Mouse (Mus musculus): ENCODE measurements around the gene Rnaseh2c.
A peak's percentile ranks its signal among the peaks of the same experiment; 100 is the strongest.

The Rnaseh2c gene

DNA sequence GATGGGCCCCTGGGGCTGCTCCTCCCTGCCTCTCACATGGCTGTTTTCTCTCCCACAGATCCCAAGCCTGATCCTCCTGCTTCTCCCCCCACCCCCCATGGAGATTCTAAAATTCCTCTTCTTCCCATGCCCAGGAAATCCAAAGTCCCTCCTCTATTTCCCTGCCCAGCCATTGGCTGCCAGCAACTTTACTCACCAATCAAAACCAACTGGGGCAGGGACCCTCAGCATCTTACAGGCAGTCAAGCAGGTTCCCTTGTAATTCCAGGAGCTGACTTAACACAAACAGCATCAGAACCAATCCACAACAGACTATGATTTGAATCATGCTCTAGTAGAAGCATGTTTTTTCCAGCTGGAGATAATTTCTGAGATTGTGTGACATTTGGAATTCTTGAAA lies 28.2 kb downstream of the Rnaseh2c start:
- no peak for DNase-seq (ENCODE audit: extremely low spot score, low spot score)

DNA sequence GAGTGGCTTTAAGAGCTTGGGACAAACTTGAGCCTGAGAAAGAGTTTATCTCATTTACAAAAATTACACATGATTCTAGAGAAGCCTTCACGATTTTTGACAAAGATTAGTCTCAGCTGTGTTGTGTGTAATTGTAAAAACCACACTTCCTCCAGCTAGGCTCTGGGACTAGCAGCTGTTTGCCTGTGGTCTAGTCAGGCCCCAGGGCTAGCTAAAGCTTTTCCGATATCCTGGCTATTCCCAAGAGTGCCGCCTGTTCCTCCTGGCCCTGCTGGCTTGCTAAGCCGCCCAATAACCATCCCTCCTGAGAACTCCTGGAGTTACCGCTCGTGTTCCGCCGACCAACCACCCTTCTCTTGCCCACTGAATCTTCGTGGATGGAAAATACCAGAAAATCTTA lies 30.4 kb downstream of the Rnaseh2c start:
- DNase-seq (ENCODE audit: extremely low spot score, low spot score): no peak

DNA sequence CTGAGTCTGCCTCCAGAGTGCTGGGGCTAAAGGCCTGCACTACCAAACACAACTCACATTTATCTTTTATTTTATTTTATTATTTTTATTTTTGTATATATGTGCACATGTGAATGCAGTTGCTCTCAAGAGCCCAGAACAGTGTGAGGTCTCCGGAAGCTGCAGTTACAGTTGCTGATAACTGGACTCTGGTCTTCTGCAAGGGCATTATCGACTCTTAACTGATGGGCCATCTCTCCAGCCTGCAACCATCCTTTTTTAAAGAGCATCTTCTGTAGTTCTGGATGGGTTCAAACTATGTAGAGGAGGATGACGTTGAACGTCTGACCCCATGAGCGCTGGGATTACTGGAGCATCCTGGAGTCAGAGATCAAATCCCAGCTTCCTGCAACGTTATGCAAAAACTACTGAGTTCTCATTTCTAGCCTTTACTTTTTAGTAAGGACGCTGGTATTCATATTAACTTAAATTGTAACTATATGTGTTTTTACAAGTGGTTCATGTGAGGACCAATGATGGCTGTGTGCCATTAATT lies 34.4 kb downstream of the Rnaseh2c start:
- no peak for DNase-seq (ENCODE audit: extremely low spot score, low spot score)

DNA sequence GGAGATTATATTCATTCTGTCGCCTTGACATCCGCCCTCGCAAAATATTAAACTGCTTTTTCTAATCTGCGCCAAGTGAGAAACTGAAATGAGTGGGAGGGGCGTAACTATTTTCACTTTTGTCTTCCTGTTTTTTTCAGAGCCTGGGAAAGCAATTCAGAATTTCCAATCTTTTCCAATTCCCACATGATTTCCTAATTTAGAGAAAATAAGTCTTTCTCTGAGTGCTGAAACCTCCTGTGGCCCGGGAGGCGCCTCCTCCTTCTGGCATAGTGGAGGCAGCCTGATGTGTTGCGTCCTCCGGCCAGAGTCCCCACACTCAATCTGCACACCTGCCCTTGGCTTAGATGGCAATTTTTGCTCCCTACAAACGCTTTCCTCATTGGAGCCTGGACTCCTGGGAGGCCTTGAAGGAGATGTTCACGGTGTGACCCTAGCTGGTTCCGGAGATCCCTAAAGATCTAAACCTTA lies 34.9 kb downstream of the Rnaseh2c start:
- peak; percentile 29 for DNase-seq (ENCODE audit: extremely low spot score, low spot score)

DNA sequence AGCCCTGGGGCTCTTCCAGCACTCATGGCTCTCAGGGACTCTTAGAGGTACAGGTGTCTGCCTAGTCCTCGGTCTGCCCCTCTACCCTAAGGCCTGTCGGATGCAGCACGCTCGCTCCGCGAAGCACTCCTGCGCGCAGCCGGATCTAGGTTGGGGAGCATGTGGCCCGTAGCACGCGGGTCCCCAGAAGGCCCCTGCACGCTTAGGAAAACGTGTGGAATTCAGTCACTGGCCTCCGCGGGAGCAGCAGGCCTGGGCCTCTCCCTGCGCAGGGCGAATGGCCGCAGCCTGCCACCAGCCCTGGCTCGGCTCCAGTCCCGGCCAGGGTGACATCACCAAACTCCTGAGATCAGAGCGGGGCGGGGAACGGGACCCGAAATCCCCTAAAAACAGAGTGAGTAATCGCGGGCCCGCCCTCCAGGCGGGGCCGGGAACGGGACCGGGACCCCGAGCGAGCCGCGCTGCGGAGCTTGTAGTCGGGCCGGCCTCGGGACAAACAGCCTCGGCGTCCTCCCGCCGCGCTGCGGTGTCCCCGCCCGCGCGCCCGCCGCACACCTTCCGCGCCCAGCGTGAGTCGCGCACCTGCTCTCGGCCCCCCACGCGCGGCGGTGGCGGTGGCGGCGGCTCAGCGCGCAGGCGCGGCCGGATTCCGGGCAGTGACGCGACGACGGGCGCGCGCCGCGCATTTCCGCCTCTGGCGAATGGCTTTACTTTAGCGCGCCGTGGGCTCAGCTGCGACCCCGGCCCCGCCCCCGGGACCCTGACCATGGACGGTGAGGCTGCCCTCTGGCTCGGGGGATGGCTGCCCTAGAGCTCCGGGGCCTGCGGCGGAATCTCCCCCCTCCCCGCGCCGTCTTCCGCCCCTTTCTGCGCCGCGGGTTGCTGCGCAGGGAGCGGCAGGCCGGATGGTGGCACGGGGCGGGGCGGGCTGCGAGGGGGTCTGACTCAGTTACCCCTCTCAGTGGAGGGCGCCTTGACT lies 35.7 kb downstream of the Rnaseh2c start, which contains the start of gene Rela:
TSS of gene Rela (plus strand) at position 415 of the 979 bp plus-strand sequence.
- DNase-seq (ENCODE audit: extremely low spot score, low spot score): peak; percentile 88

DNA sequence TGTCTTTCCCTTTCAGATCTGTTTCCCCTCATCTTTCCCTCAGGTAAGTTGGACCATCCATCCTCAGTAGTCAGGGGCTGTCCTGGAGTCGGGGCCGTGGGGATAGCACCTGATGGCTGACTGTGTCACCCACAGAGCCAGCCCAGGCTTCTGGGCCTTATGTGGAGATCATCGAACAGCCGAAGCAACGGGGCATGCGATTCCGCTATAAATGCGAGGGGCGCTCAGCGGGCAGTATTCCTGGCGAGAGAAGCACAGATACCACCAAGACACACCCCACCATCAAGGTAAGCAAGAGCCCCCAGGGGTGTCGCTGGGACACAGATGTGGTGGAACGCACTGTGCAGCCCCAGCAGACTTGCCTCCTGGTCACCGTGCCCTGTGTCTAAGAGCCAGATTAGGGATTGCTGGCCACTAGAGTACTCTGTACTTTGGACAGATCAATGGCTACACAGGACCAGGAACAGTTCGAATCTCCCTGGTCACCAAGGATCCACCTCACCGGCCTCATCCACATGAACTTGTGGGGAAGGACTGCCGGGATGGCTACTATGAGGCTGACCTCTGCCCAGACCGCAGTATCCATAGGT lies 36.8 kb downstream of the Rnaseh2c start:
- no peak for DNase-seq (ENCODE audit: extremely low spot score, low spot score)

DNA sequence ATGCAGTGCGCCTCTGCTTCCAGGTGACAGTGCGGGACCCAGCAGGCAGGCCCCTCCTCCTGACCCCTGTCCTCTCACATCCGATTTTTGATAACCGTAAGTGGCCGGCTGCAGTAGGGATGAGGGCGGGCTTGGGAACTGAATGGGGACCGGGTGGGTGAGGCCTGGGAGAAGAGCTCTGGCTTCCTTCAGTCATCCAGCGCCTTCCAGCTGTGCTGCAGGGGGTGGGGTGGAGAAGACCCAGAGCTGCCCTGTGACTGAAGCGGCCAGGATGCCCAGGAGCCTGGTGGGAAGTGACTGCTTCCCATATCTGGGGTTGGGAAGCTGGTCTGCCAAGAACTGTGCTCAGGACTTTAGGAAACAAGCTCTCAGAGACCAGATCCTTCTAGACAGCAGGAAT lies 38.7 kb downstream of the Rnaseh2c start:
- no peak for DNase-seq (ENCODE audit: extremely low spot score, low spot score)

DNA sequence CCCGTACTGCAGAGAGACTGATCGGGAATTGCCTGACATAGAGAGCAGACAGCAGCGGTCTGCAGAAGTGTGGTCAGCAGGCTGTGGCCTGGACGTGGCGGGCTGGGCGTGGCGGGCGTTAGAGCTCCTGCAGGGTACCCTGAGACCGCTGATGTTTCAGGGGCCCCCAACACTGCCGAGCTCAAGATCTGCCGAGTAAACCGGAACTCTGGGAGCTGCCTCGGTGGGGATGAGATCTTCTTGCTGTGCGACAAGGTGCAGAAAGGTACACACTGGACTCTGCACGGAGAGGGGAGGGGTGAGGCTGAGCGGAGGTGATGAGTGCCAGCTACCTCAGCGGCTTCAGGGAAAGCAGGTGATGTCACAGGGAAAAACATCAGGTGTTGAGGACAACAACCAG lies 39.3 kb downstream of the Rnaseh2c start:
- DNase-seq (ENCODE audit: extremely low spot score, low spot score): no peak

DNA sequence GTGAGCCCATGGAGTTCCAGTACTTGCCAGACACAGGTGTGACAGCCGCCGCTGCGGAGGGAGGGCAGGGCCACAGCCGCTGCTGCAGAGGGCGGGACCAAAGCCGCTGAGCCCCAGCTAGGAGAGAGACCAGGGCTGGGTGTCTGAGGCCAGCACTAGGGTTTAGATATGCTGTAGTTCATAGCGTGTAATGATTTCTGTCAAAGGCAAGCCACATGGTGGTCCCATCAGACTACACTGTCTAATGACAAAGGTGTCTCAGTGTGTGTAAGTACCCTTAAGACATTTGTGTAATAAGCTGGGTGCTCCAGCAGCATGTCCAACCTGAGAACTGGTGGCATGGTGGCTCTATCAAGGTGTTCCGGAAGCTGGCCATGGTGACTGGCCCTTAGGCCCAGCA lies 40.0 kb downstream of the Rnaseh2c start:
- DNase-seq (ENCODE audit: extremely low spot score, low spot score): no peak

DNA sequence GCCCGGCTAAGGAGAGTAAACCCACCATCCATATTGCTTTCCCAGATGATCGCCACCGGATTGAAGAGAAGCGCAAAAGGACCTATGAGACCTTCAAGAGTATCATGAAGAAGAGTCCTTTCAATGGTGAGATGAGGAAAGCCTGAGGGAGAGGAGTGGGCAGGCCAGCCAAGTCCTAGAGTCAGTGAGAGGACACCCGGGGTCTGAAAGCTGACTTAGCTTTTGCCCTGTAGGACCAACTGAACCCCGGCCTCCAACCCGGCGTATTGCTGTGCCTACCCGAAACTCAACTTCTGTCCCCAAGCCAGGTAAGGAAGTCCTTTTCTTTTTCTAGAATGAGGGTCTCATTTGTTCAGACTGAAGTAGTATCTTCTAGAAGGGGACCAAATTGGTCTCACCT lies 43.6 kb downstream of the Rnaseh2c start:
- no peak for DNase-seq (ENCODE audit: extremely low spot score, low spot score)

DNA sequence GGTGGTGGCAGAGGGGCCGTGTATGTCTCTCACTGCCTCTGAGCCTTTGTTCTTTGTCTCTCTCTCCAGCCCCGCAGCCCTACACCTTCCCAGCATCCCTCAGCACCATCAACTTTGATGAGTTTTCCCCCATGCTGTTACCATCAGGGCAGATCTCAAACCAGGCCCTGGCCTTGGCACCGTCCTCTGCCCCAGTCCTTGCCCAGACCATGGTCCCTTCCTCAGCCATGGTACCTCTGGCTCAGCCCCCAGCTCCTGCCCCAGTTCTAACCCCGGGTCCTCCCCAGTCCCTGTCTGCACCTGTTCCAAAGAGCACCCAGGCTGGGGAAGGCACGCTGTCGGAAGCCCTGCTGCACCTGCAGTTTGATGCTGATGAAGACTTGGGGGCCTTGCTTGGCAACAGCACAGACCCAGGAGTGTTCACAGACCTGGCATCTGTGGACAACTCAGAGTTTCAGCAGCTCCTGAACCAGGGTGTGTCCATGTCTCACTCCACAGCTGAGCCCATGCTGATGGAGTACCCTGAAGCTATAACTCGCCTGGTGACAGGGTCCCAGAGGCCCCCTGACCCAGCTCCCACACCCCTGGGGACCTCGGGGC lies 45.2 kb downstream of the Rnaseh2c start:
- no peak for DNase-seq (ENCODE audit: extremely low spot score, low spot score)

DNA sequence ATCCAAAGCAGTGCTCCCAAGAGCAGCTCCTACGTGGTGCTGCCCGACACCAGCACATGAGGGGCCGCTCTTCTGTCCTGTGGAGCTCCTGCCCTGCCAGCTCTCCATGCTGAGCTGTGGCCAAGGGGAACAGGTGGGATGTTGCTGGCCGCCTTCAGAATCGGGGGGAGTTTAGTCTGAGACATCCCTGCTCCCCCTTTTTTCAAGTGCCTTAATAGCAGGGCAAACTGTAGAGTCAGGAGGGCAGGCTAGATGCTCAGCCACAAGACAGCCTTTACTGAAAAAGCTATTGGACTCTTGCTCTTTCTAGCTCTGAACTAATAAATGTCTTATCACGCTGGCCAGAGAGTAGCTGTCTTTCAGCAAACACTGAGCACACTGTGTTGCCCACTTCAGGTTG lies 46.1 kb downstream of the Rnaseh2c start:
- DNase-seq (ENCODE audit: extremely low spot score, low spot score): no peak

DNA sequence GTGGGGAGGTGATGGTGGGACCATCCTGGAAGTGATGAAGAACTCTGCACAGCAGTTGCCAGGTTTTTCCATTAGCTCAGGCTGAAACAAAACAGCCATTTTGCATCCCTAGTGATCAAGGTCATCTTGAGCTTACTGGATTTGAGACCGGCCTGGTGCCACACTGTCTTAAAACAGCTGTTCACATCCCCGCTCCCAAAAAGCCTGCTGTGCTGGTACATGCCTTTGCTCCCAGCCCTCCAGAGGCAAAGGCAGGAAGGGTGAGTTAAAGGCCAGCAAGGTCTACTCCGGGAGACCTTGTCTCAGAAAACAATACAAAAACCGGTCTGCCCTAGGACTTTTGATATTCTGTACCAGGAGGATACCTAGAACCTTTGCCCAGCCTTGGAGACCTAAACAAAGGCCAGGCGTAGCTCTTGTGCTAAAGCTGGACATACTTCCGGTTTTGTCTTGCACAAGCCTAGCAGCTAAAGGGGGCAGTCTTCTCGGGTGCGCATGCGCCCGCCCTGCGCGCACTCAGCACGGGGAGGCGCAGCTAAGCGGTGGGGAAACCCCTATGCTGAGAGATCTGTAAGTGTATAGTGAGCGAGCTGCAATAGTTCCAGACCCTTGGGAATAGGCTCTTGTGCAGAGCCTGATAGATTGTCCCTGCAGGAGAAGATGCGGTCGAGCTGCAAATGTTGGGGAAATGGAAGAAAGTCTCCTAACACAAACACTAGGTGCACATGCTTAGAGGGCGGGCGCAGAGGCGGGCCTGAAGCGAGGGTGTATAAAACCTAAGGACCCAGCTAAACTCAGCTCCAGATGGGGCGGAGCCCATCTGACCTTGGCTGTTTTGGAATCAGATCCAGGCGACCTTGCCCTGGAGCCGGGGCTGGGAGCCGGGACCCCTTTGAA lies 47.0 kb downstream of the Rnaseh2c start:
- DNase-seq (ENCODE audit: extremely low spot score, low spot score): peak; percentile 79

DNA sequence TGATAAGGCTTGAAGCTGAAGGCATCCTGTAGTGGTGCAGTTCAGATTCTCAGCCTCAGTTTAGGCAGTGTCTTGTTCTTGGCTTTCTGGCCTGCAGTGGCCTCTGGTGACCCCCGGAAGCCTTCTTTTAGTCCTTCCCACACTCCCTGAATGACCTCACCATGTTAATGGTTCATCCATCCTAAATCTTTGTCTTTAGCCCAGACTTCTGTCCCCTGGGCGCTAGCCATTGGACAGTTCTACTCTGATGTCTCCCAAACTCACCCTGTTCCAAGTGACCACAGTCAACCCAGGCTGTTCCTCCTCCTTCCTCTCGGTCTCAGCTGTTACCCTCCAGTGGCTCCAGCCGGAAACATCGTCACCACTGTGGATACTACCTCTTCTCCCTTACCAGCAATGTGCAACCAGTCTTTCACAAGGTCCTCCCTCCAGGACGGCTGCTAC lies 47.6 kb downstream of the Rnaseh2c start:
- no peak for DNase-seq (ENCODE audit: extremely low spot score, low spot score)

DNA sequence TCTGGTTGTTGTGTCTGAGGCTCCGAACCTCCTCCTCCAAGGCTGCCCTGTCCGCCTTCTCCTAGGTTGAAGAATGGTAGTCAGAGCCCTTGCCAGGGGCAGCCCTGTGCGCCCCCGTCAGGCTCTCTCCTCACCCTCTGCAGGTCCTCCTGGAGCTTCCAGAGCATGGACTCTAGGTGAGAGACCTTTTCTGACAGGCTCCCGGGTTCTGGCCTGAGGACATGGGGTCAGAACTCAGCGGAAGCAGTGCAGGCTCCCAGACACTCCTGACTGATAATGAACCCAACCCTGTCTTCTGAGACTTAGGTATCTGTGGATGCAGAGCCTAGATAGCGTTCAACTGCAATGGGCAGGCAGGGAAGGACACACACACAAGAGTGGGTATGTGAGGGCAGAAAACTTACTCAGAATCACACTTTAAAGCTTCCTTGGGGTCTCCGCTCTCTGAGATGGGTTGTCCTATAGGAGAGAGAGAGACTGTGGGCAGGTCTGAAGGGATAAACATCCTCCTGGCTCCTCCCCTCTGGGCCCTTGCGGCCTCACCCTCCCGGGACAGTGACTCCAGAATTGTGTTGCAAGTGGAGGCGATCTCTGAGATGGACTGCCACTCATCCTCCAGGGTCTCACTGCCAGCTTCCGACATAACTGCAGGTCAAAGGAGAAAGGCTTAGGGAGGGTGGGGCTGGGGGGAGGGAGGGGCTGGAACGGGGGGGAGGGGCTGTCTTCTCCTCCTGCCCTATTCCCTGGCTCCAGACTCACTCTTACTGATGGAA lies 50.0 kb downstream of the Rnaseh2c start:
- DNase-seq (ENCODE audit: extremely low spot score, low spot score): no peak

DNA sequence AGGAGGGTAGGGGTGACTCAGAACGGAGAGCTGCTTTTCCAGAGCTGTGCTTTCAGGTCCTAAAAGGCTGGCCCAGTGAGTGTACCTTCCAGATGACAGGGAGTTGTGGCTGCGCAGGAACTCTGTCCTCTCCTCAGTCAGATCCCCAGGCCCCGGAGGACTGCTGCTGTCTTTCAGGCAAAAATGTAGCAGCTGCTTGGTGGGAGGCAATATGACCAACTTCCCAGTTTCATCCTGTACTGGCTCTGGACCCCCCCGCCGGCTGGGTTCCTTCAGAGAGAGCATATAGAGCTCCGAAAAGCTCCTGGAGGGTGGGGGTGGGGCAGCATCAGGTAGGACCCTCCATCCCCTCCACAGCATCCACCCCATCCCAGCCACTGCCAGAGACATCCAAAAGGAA lies 50.9 kb downstream of the Rnaseh2c start:
- no peak for DNase-seq (ENCODE audit: extremely low spot score, low spot score)

DNA sequence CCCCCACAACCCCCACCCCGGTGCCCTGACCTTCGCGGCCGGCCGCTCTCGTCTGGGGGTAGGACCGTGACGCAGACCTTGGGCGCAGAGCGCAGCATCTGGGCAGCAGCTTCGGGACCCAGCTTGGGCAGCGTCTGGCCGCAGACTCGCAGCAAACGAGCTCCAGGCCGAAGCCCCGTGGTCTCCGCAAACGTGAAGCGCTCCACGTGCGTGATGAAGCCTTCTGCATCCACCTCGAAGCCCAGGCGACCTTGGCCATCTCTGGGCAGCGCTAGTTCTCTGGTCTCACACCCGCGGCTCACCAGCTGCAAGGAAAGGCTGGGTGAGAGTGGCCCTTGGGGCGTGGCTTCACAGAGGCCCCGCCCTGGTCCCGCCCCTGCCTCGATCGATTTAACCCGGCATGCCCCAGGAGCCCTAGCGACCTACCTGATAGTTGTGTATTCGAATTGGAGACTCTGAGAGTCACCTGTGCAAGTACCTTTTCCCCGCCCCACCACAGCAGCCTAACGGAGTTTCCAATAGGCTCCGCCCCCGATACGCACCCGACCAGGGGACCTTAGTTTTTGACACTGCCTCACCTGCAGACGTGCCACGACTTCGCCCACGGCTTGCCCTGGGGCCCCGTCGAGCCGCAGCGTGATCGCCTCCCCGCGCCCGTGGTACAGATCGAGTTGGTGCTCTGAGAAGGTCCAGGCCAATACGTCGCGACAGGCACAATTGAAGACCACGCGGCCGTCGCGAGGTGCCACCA lies 52.5 kb downstream of the Rnaseh2c start:
- peak; percentile 75 for DNase-seq (ENCODE audit: extremely low spot score, low spot score)

DNA sequence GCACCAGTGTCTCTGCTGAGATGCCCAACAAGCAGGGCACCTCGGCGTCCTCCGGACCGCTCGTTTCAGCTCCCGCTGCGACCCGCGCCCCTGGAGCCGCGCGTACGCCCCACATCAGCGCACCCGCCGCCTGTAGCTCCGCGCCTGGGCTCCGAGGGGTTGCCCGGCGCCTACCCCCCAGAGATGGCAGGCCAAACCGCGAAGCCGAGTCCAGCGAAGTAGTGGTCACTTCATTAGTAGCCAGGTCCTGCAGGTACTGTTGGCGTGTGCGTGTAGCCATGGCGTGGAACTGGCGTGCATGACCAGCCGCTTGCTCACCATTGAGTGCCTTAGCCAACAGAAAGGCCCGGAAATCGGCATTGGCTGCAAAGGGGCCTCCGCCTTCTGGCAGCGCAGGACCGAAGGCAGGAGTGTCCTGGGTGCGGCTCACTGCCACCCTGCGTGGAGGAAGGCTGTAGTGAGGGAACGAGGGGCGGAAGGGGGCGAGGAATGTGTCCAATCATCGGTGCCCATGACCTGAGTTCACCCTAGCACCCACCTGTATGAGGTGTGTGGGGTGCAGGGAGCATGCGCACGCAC lies 53.1 kb downstream of the Rnaseh2c start:
- peak; percentile 44 for DNase-seq (ENCODE audit: extremely low spot score, low spot score)

All from neural tube, embryonic 10.5 days (tissue).